Mouse (Mus musculus): ENCODE data around the gene H2afz. TPM values are rescaled to one million over a fixed set of nuclear protein-coding genes. Genes with fewer than 3 reads are reported as not detected.

The H2afz gene
- polyA plus RNA-seq, 1 experiment from 2014 or later = 1,332 TPM

Other genes starting within 250 kb of the H2afz start
- 46.5 and 48.4 TPM in 2 replicates for gene Ddit4l, start 242.9 kb upstream of the H2afz start, polyA plus RNA-seq (2015; fragmentation: Nextera tagmentation; extraction: Ambion mirVana)
- gene Gm21962, start 193.0 kb upstream of the H2afz start, polyA plus RNA-seq (2015; fragmentation: Nextera tagmentation; extraction: Ambion mirVana) = not detected in 2 replicates
- 13.6 and 13.9 TPM in 2 replicates for gene Dnajb14, start 3.2 kb downstream of the H2afz start, polyA plus RNA-seq (2015; fragmentation: Nextera tagmentation; extraction: Ambion mirVana)
- gene Lamtor3, start 54.0 kb downstream of the H2afz start, polyA plus RNA-seq (2015; fragmentation: Nextera tagmentation; extraction: Ambion mirVana) = 110 and 116 TPM in 2 replicates
- 11.5 and 15.9 TPM in 2 replicates for gene Dapp1, start 117.1 kb downstream of the H2afz start, polyA plus RNA-seq (2015; fragmentation: Nextera tagmentation; extraction: Ambion mirVana)
- gene 1110002E22Rik, start 200.6 kb downstream of the H2afz start, polyA plus RNA-seq (2015; fragmentation: Nextera tagmentation; extraction: Ambion mirVana) = 1.9 and 2.8 TPM in 2 replicates
- gene Gm5105, start 202.9 kb downstream of the H2afz start, polyA plus RNA-seq (2015; fragmentation: Nextera tagmentation; extraction: Ambion mirVana) = 0.17 and 0.35 TPM in 2 replicates

Data from embryonic facial prominence, embryonic 15.5 days (tissue).